In the genomic region with DNA sequence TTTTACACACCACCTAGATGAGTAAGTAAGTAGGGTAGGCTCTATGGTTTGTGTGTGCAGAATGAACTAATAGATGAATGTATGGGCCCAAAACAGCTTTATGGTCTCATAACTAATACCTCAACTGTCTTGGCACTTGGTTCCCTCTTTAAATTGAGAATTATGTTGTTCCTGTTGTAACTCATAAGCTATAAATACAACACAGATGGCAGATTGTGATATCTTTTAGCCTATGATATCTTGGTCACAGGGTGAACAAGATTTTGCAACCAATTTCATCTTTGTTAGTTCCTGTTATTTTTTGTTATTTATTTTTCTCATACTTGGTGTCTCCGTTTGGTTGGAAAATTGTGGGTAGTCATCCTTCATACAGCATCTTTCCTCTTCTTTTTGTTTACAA, we compare ENCODE assay signal across 22 mouse cellular contexts. TPM values are rescaled to one million over a fixed set of nuclear protein-coding genes. Genes with fewer than 3 reads are reported as not detected.
DNase-seq lines count a peak whose midpoint lies in the region; ATAC-seq and TF ChIP-seq lines count a peak whose summit lies in the region.
"Had no signal": no experiment of that assay in that cellular context is flagged by ENCODE, and none has a peak within 500 bp of the region (broad histone marks: within the 10 kb centered on the region; RNA-seq: fewer than 3 reads in every experiment).

No protein-coding gene starts in this region.

- no peak for TF ChIP-seq CTCF in bone marrow macrophage, adult 2 months (IDR thresholded peaks at IDR 0.05; ENCODE audit: low read depth, low read length)

- H3K27ac ChIP-seq in bone marrow macrophage, adult 2 months (ENCODE audit: insufficient read depth, low read depth, low read length), result peak overlapping the region; percentile 99
- peak overlapping the region; percentile 92 for H3K27ac ChIP-seq in macrophage
- H3K27ac ChIP-seq: heart, adult 2 months; heart, embryonic 10.5 days; heart, embryonic 13.5 days; hindbrain, embryonic 13.5 days; intestine, embryonic 15.5 days had no signal

- no peak overlapping the region for H3K4me3 ChIP-seq in bone marrow macrophage, adult 2 months (ENCODE audit: insufficient read depth, low read length)
- H3K4me3 ChIP-seq in macrophage (ENCODE audit: inconsistent target), result no peak overlapping the region
- H3K4me3 ChIP-seq: heart, adult 2 months; heart, embryonic 10.5 days; heart, embryonic 13.5 days; hindbrain, embryonic 13.5 days; intestine, embryonic 15.5 days had no signal

- H3K36me3 ChIP-seq in macrophage (ENCODE audit: inconsistent target), result no peaks in the 10 kb centered on the region
- H3K36me3 ChIP-seq: heart, embryonic 10.5 days; heart, embryonic 13.5 days; hindbrain, embryonic 13.5 days; intestine, embryonic 15.5 days had no signal

- peaks cover 94% of the 10 kb centered on the region for H3K79me2 ChIP-seq in macrophage (ENCODE audit: inconsistent target)

- DNase-seq in kidney, postnatal 36 days, result no peak
- DNase-seq in adrenal gland, postnatal 14 days, result no peak
- no peak for DNase-seq in yolk sac, embryonic 10.5 days (ENCODE audit: low spot score)
- DNase-seq: adrenal gland, postnatal 10 days; cerebellum, adult 11-12 months; cerebellum, adult 8-10 months; cerebellum, postnatal 10 days; cerebellum, postnatal 36 days; gastrocnemius, postnatal 25 days; heart, adult 2 months; heart, postnatal 14 days had no signal

- no peak for TF ChIP-seq POLR2A in bone marrow macrophage, adult 2 months (IDR thresholded peaks at IDR 0.05; ENCODE audit: borderline replicate concordance, low read depth, low read length)

- 17% methylated on average over 1 of the region's 1 CpGs for WGBS in macrophage (ENCODE audit: missing documents)

- peak; percentile 59 for ATAC-seq in monocyte, adult 5-6 weeks (replicated peaks; ENCODE audit: insufficient number of reproducible peaks, low FRiP score, low TSS enrichment, poor library complexity, severe bottlenecking)
- ATAC-seq: forebrain, embryonic 14.5 days; hindbrain, embryonic 16.5 days; intestine, embryonic 15.5 days; Patski had no signal

- peaks cover 47% of the 10 kb centered on the region for H3K4me1 ChIP-seq in bone marrow macrophage, adult 2 months (ENCODE audit: control insufficient read depth, insufficient read depth, low read length)
- H3K4me1 ChIP-seq: heart, embryonic 10.5 days; heart, embryonic 13.5 days; hindbrain, embryonic 13.5 days; intestine, embryonic 15.5 days had no signal

RNA-seq across cellular contexts. Expression of gene Tlr13, which starts 5.2 kb away (rescaled TPM):
- polyA plus RNA-seq in bone marrow macrophage, adult 2 months (2012; ENCODE audit: insufficient read depth, insufficient read length, missing spikeins), result 151 and 181 TPM in 2 replicates
- 100 to 1,000 TPM in 6 of 26 experiments, 10 to 100 TPM in 20; 10.6 to 117 (median 74.4) TPM for total RNA-seq in macrophage (2018; cell fraction: chromatin; rRNA removed)
- total RNA-seq in macrophage (2018; cell fraction: cytosol; rRNA removed), result 100 to 1,000 TPM; 155 to 306 (median 211) TPM
- total RNA-seq in macrophage (2018; cell fraction: nucleus; rRNA removed), result 100 to 1,000 TPM in 24 of 26 experiments, 10 to 100 TPM in 2; 54.0 to 337 (median 209) TPM
- polyA plus RNA-seq in macrophage (2018), result 156 to 374 TPM (median 283 TPM) in 3 replicates
- total RNA-seq in monocyte, adult 5-6 weeks (2017), result 152 to 248 TPM (median 234 TPM) in 3 replicates
- total RNA-seq in adrenal gland, postnatal 14 days (2021), result 1.1 and 1.8 TPM in 2 replicates
- total RNA-seq: ES-E14 had no signal
- polyA plus RNA-seq: Patski had no signal

RNA-seq across cellular contexts. Expression of gene Pgk1, which starts 38.7 kb away (rescaled TPM):
- 274 and 285 TPM in 2 replicates for polyA plus RNA-seq in bone marrow macrophage, adult 2 months (2012; ENCODE audit: insufficient read depth, insufficient read length, missing spikeins)
- 10 to 100 TPM; 10.9 to 46.8 (median 20.4) TPM for total RNA-seq in macrophage (2018; cell fraction: chromatin; rRNA removed)
- total RNA-seq in macrophage (2018; cell fraction: cytosol; rRNA removed), result 100 to 1,000 TPM; 184 to 321 (median 261) TPM
- 100 to 1,000 TPM in 9 of 26 experiments, 10 to 100 TPM in 17; 54.4 to 191 (median 92.7) TPM for total RNA-seq in macrophage (2018; cell fraction: nucleus; rRNA removed)
- polyA plus RNA-seq in macrophage (2018), result 180 to 539 TPM (median 250 TPM) in 3 replicates
- 128 to 201 TPM (median 187 TPM) in 3 replicates for total RNA-seq in monocyte, adult 5-6 weeks (2017)
- 400 and 401 TPM in 2 replicates for total RNA-seq in adrenal gland, postnatal 14 days (2021)

Comparison
In these comparisons a context has a peak if more than half of its experiments do, and no peak if none do; other contexts are left out.
1. RNA of gene Tlr13, which starts 5.2 kb away (total RNA-seq): 152 to 248 TPM in monocyte, adult 5-6 weeks; 1.1 to 1.8 TPM in adrenal gland, postnatal 14 days; every median in the first group is over 10 times any median in the second.